Mouse (Mus musculus): ENCODE measurements around the gene Tbck. TPM values are rescaled to one million over a fixed set of nuclear protein-coding genes. Genes with fewer than 3 reads are reported as not detected.

The Tbck gene
- total and polyA plus RNA-seq, 3 experiments: 3.7 to 14.0 (median 13.4) TPM

DNA sequence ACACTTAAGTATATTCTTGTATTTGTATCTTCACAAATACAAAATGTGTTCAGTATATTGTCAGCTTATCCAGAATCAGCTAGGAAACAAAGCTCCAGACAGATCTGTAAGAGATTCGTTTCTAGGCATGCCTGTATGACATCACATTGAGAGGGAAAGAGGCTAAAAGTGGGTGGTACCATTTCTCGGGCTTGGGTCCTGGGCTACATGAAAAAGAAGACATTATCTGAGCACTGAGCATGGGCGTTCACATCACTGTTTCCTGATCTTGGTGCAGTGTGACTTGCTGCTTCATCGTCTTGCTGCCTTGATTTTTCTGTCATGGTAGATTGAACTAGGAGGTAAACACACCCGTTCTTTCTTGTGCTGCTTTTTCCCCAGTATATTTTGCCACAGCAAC lies 127.8 kb downstream of the Tbck start:
- TF ChIP-seq POLR2A (IDR thresholded peaks at IDR 0.05; ENCODE audit: insufficient read depth, low read depth, low read length) (no peak), CTCF (IDR thresholded peaks at IDR 0.05) (no peak), EP300 (IDR thresholded peaks at IDR 0.05; ENCODE audit: insufficient read depth, low read depth, low read length) (no peak)
- H3K36me3 ChIP-seq (ENCODE audit: control insufficient read depth, insufficient read depth, low read length): no peaks in the 10 kb centered on the region; the same call in 1 of the 2 replicates
- WGBS: 46% methylated on average over 5 of the region's 5 CpGs
- no peak overlapping the region for H3K9ac ChIP-seq (ENCODE audit: low read depth, low read length)
- H3K27ac ChIP-seq: no peak overlapping the region
- no peaks in the 10 kb centered on the region for H3K79me2 ChIP-seq (replicated peaks; ENCODE audit: control insufficient read depth, insufficient read depth, low read length)
- H3K27me3 ChIP-seq (ENCODE audit: control insufficient read depth, insufficient read depth, low read length): no peaks in the 10 kb centered on the region
- no peaks in the 10 kb centered on the region; the same call in 1 of the 2 replicates for H3K4me1 ChIP-seq (ENCODE audit: control insufficient read depth, insufficient read depth, low read length)
- no peak overlapping the region for H3K4me3 ChIP-seq
- intact Hi-C loops (cut with DNase I): no loop called here
- no peak for DNase-seq

DNA sequence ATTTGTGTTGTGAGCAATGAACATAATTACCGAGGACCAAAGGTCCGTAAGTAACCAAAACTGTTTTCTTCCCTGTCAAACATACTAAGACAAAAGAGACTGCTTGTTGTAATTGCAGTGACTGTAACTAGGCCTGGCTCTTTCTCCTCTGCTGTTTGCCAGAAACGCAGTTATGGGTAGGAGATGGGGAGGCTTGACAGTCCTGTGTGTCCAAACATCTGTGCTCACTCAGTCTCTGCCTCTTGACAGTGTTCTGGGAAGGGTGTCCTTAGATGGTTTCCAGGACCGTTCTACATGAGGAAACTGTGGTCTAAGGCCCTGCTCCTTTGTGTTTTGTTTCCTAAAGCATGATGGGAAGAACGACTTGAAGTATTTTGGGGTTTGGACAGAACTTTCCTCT lies 128.4 kb downstream of the Tbck start:
- no peaks in the 10 kb centered on the region; the same call in 1 of the 2 replicates for H3K4me1 ChIP-seq (ENCODE audit: control insufficient read depth, insufficient read depth, low read length)
- intact Hi-C loops (cut with DNase I): no loop called here
- no peaks in the 10 kb centered on the region for H3K79me2 ChIP-seq (replicated peaks; ENCODE audit: control insufficient read depth, insufficient read depth, low read length)
- peak in 1 of 2 experiments; percentile 21 for DNase-seq
- H3K36me3 ChIP-seq (ENCODE audit: control insufficient read depth, insufficient read depth, low read length): no peaks in the 10 kb centered on the region; the same call in 1 of the 2 replicates
- H3K9ac ChIP-seq (ENCODE audit: low read depth, low read length): no peak overlapping the region
- H3K27ac ChIP-seq: no peak overlapping the region
- no peak for TF ChIP-seq CTCF (IDR thresholded peaks at IDR 0.05)
- TF ChIP-seq POLR2A (IDR thresholded peaks at IDR 0.05; ENCODE audit: insufficient read depth, low read depth, low read length): no peak
- TF ChIP-seq EP300 (IDR thresholded peaks at IDR 0.05; ENCODE audit: insufficient read depth, low read depth, low read length): no peak
- WGBS: 49% methylated on average over 5 of the region's 5 CpGs
- no peaks in the 10 kb centered on the region for H3K27me3 ChIP-seq (ENCODE audit: control insufficient read depth, insufficient read depth, low read length)
- H3K4me3 ChIP-seq: no peak overlapping the region

DNA sequence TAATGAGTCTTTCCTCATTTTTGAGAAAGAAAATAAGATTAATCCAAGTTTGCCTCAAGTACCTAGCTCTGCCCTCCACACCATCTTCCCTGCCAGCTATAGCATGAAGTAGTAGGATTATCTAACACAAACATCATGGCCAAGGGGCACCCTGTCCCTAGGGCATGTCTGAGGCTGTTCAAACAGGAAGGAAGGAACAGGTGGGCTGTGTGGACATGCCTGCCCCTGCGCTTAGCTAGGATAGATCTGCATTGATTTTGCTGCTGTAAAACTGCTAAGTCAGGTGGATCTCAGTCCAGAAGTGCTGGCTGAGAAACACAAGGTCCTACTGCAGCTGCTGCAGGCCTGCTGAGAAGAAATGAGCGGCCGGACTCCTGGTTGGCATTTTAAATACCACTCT lies 129.2 kb downstream of the Tbck start:
- Histone ChIP-seq H3K79me2 (replicated peaks; ENCODE audit: control insufficient read depth, insufficient read depth, low read length) (no peaks in the 10 kb centered on the region), H3K27ac (no peak overlapping the region), H3K9ac (ENCODE audit: low read depth, low read length) (no peak overlapping the region), H3K4me1 (ENCODE audit: control insufficient read depth, insufficient read depth, low read length) (no peaks in the 10 kb centered on the region), H3K4me3 (no peak overlapping the region), H3K27me3 (ENCODE audit: control insufficient read depth, insufficient read depth, low read length) (no peaks in the 10 kb centered on the region), H3K36me3 (ENCODE audit: control insufficient read depth, insufficient read depth, low read length) (no peaks in the 10 kb centered on the region)
- intact Hi-C loops (cut with DNase I): no loop called here
- no peak for DNase-seq
- WGBS: 79% methylated on average over 3 of the region's 3 CpGs
- no peak for TF ChIP-seq CTCF (IDR thresholded peaks at IDR 0.05)
- TF ChIP-seq EP300 (IDR thresholded peaks at IDR 0.05; ENCODE audit: insufficient read depth, low read depth, low read length): no peak
- no peak for TF ChIP-seq POLR2A (IDR thresholded peaks at IDR 0.05; ENCODE audit: insufficient read depth, low read depth, low read length)

DNA sequence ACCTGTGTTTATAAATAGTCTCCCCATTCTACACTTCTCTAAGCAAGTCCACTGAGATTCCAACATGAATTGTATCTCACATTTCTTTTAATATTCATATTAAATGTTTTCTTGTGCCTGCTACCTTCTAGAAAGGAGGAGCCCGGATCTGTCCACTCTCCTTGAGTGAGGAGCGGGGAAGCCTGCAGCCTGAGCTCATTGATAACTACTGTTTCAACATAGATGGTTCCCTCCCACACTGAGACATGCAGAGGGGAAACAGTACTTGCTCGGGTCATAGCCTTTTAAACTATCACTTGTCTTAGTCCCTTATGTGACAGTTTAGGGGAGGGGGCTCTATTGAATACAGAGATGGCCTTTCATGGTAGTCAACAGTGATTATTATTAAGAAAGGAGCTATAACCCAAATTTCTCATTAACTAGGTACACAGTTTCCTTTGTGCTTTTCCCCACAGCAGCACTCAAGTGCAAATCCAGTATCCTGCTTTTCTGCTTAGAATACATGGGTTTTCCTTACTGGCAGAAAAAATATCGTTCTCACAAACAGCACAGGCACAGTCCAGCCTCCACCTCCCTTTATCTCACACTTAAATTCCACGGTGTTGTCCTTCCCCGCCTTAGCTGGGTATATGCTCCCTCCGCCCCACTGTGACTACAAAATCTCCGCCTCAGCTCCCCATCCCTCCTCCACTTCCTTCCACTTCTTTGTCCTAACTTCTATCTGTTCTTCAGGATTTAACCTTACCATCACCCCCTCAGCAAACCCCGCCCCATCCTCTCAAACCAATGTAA lies 130.0 kb downstream of the Tbck start:
- H3K36me3 ChIP-seq (ENCODE audit: control insufficient read depth, insufficient read depth, low read length): no peaks in the 10 kb centered on the region
- DNase-seq: no peak
- H3K9ac ChIP-seq (ENCODE audit: low read depth, low read length): no peak overlapping the region
- no peaks in the 10 kb centered on the region for H3K27me3 ChIP-seq (ENCODE audit: control insufficient read depth, insufficient read depth, low read length)
- no peak overlapping the region for H3K27ac ChIP-seq
- TF ChIP-seq POLR2A (IDR thresholded peaks at IDR 0.05; ENCODE audit: insufficient read depth, low read depth, low read length) (no peak), EP300 (IDR thresholded peaks at IDR 0.05; ENCODE audit: insufficient read depth, low read depth, low read length) (no peak), CTCF (IDR thresholded peaks at IDR 0.05) (no peak)
- intact Hi-C loops (cut with DNase I): no loop called here
- H3K79me2 ChIP-seq (replicated peaks; ENCODE audit: control insufficient read depth, insufficient read depth, low read length): no peaks in the 10 kb centered on the region
- H3K4me1 ChIP-seq (ENCODE audit: control insufficient read depth, insufficient read depth, low read length): no peaks in the 10 kb centered on the region
- no peak overlapping the region for H3K4me3 ChIP-seq
- WGBS: 51% methylated on average over 9 of the region's 9 CpGs

DNA sequence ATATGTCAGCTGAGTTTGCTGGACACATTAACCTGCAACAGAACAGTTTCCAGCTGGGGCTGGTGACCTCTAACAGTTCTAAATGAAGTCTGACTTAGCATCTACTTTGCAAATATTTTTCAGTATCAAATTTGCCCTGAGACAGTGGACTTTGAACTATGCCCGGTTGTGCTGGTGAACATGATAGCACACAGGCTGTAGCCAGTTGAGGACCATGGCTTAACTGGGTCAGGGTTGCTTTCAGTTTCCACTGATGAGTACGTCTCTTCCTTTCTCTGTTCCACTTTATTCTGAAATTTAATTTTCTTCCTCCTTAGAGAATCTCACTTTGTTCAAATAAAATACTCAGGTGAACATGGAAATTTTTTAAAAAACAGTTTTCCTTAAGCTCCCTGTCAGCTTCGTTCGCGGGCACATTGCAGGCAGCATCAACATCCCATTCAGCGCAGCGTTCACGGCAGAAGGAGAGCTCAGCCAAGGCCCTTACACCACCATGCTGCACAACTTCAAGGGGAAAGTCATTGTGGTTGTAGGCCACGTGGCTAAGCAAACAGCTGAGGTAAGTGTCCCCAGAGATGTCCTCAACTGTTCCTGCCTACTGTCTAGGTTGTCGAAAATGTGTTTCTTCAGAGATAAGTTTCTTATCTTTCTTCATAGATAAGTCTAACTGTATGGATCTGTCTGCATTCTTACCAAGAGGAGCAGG lies 131.0 kb downstream of the Tbck start:
- Histone ChIP-seq H3K27ac (no peak overlapping the region), H3K27me3 (ENCODE audit: control insufficient read depth, insufficient read depth, low read length) (no peaks in the 10 kb centered on the region), H3K9ac (ENCODE audit: low read depth, low read length) (no peak overlapping the region), H3K4me3 (no peak overlapping the region), H3K36me3 (ENCODE audit: control insufficient read depth, insufficient read depth, low read length) (no peaks in the 10 kb centered on the region), H3K79me2 (replicated peaks; ENCODE audit: control insufficient read depth, insufficient read depth, low read length) (no peaks in the 10 kb centered on the region), H3K4me1 (ENCODE audit: control insufficient read depth, insufficient read depth, low read length) (no peaks in the 10 kb centered on the region)
- DNase-seq: no peak
- no peak for TF ChIP-seq POLR2A (IDR thresholded peaks at IDR 0.05; ENCODE audit: insufficient read depth, low read depth, low read length)
- TF ChIP-seq CTCF (IDR thresholded peaks at IDR 0.05): no peak
- no peak for TF ChIP-seq EP300 (IDR thresholded peaks at IDR 0.05; ENCODE audit: insufficient read depth, low read depth, low read length)
- WGBS: 75% methylated on average over 10 of the region's 10 CpGs
- intact Hi-C loops (cut with DNase I): no loop called here

All from heart, adult 2 months (tissue).